Mouse (Mus musculus) CH12.LX (cell line): ENCODE measurements around the gene Kirrel3. TPM values are rescaled to one million over a fixed set of nuclear protein-coding genes. Genes with fewer than 3 reads are reported as not detected.
A peak's percentile ranks its signal among the peaks of the same experiment; 100 is the strongest.

Experiments
- DNase-seq: peaks from one replicate; pipeline ENCODE4 v3.0.0-alpha.2; 2013; ENCODE audit errors: extremely low read depth
- H3K27ac ChIP-seq: 2 replicates; pipeline ENCODE4 v1.5.1; 2012; ENCODE audit warnings: low read depth, mild to moderate bottlenecking, control low read depth, moderate library complexity; ENCODE audit not compliant: insufficient read depth
- H3K27me3 ChIP-seq: replicated peaks from 2 replicates; pipeline ENCODE3; 2012; ENCODE audit warnings: inconsistent platforms
- H3K36me3 ChIP-seq, 2 experiments: replicated peaks in 1 of 2; 2 replicates each; pipeline versions ENCODE3 to v1.6.1; 2012; ENCODE audit warnings: inconsistent platforms in 1 of 2, low read length in 1 of 2, mild to moderate bottlenecking in 1 of 2, mixed read lengths in 1 of 2, moderate library complexity in 1 of 2; ENCODE audit not compliant: control insufficient read depth in 1 of 2, insufficient read depth in 1 of 2
- H3K4me1 ChIP-seq, 2 experiments: 2 replicates each; pipeline ENCODE4 v1.6.1; 2012; ENCODE audit warnings: inconsistent platforms in 1 of 2, moderate library complexity in 1 of 2; ENCODE audit not compliant: insufficient read depth in 2 of 2, control insufficient read depth in 1 of 2
- H3K4me2 ChIP-seq: 2 replicates; pipeline ENCODE4 v1.6.1; 2012; ENCODE audit warnings: low read depth, mild to moderate bottlenecking, control low read depth; ENCODE audit not compliant: poor library complexity, insufficient read depth, severe bottlenecking
- H3K4me3 ChIP-seq, 3 experiments: fragments of 150-350 bp in 1 of 3; sonication (generic) in 1 of 3; replicated peaks in 1 of 3; 2 replicates each; pipeline versions ENCODE3 to v1.5.1; 2011 to 2012; ENCODE audit warnings: low read depth in 2 of 3, low read length in 2 of 3, mild to moderate bottlenecking in 2 of 3, moderate library complexity in 2 of 3, control low read depth in 1 of 3, improper control_type of control experiment in 1 of 3, inconsistent platforms in 1 of 3, mixed read lengths in 1 of 3; ENCODE audit not compliant: poor library complexity in 1 of 3
- H3K79me2 ChIP-seq: replicated peaks from 2 replicates; pipeline ENCODE4 v1.6.1; 2012; ENCODE audit warnings: mild to moderate bottlenecking, moderate library complexity; ENCODE audit not compliant: control insufficient read depth, poor library complexity, insufficient read depth, severe bottlenecking; ENCODE audit errors: extremely low read depth
- H3K9ac ChIP-seq: 2 replicates; pipeline ENCODE4 v1.6.1; 2012; ENCODE audit warnings: low read depth, mild to moderate bottlenecking, control low read depth, moderate library complexity; ENCODE audit not compliant: insufficient read depth
- H3K9me3 ChIP-seq: replicated peaks from 2 replicates; pipeline ENCODE3; 2012; ENCODE audit warnings: low read length, inconsistent platforms, mixed read lengths
- CTCF ChIP-seq, 2 experiments: IDR thresholded peaks in 1 of 2; conservative IDR thresholded peaks in 1 of 2; 2 replicates each; pipeline ENCODE4 v1.5.1; 2011 to 2012; ENCODE audit warnings: low read depth in 2 of 2, low read length in 2 of 2, improper control_type of control experiment in 1 of 2, inconsistent platforms in 1 of 2, mild to moderate bottlenecking in 1 of 2, moderate library complexity in 1 of 2
- E2F4 ChIP-seq: IDR thresholded peaks from 2 replicates; pipeline ENCODE4 v1.6.1; 2011; ENCODE audit warnings: low read depth, low read length, improper control_type of control experiment; ENCODE audit not compliant: insufficient replicate concordance
- ELF1 ChIP-seq: IDR thresholded peaks from 2 replicates; pipeline ENCODE4 v1.6.1; 2014; ENCODE audit warnings: low read depth, mild to moderate bottlenecking, inconsistent platforms, low read length, improper control_type of control experiment
- ETS1 ChIP-seq: conservative IDR thresholded peaks from 2 replicates; pipeline ENCODE4 v1.6.1; 2012; ENCODE audit warnings: low read depth, mild to moderate bottlenecking, inconsistent platforms, low read length, improper control_type of control experiment, moderate library complexity
- KAT2A ChIP-seq: IDR thresholded peaks from 2 replicates; pipeline ENCODE4 v1.6.1; 2012; ENCODE audit warnings: low read length, improper control_type of control experiment, inconsistent platforms; ENCODE audit not compliant: insufficient replicate concordance
- MYC ChIP-seq: IDR thresholded peaks from 2 replicates; pipeline ENCODE4 v1.6.1; 2011; ENCODE audit warnings: low read depth, mild to moderate bottlenecking, improper control_type of control experiment, low read length
- NRF1 ChIP-seq: IDR thresholded peaks from 2 replicates; pipeline ENCODE4 v1.6.1; 2014; ENCODE audit warnings: low read depth, mild to moderate bottlenecking, inconsistent platforms, low read length, improper control_type of control experiment, moderate library complexity
- POLR2A ChIP-seq: IDR thresholded peaks from 2 replicates; pipeline ENCODE4 v1.6.1; 2011; ENCODE audit warnings: low read depth, mild to moderate bottlenecking, improper control_type of control experiment, low read length
- RAD21 ChIP-seq: IDR thresholded peaks from 2 replicates; pipeline ENCODE4 v1.6.1; 2011; ENCODE audit warnings: low read depth, mild to moderate bottlenecking, low read length, improper control_type of control experiment, moderate library complexity
- RCOR1 ChIP-seq: conservative IDR thresholded peaks from 2 replicates; pipeline ENCODE4 v1.6.1; 2012; ENCODE audit warnings: low read depth, mild to moderate bottlenecking, inconsistent platforms, low read length, improper control_type of control experiment
- SIN3A ChIP-seq: IDR thresholded peaks from 2 replicates; pipeline ENCODE4 v1.6.1; 2012; ENCODE audit warnings: low read length, improper control_type of control experiment, inconsistent platforms
- SMC3 ChIP-seq: IDR thresholded peaks from 2 replicates; pipeline ENCODE4 v1.6.1; 2011; ENCODE audit warnings: low read depth, low read length, improper control_type of control experiment
- TBP ChIP-seq: conservative IDR thresholded peaks from 2 replicates; pipeline ENCODE4 v1.6.1; 2011; ENCODE audit warnings: low read depth, low read length, improper control_type of control experiment
- TCF12 ChIP-seq: IDR thresholded peaks from 2 replicates; pipeline ENCODE4 v1.6.1; 2014; ENCODE audit warnings: low read depth, mild to moderate bottlenecking, inconsistent platforms, low read length, improper control_type of control experiment
- UBTF ChIP-seq: IDR thresholded peaks from 2 replicates; pipeline ENCODE4 v1.6.1; 2012; ENCODE audit warnings: low read depth, mild to moderate bottlenecking, inconsistent platforms, low read length, improper control_type of control experiment, moderate library complexity
- USF1 ChIP-seq: IDR thresholded peaks from 2 replicates; pipeline ENCODE4 v1.6.1; 2014; ENCODE audit warnings: low read depth, mild to moderate bottlenecking, inconsistent platforms, low read length, improper control_type of control experiment
- ZC3H11A ChIP-seq: IDR thresholded peaks from 2 replicates; pipeline ENCODE4 v1.6.1; 2012; ENCODE audit warnings: low read depth, mild to moderate bottlenecking, inconsistent platforms, low read length, improper control_type of control experiment
- ZMIZ1 ChIP-seq: IDR thresholded peaks from 2 replicates; pipeline ENCODE4 v1.6.1; 2012; ENCODE audit warnings: low read depth, mild to moderate bottlenecking, inconsistent platforms, low read length, improper control_type of control experiment
- ZNF384 ChIP-seq: IDR thresholded peaks from 2 replicates; pipeline ENCODE4 v1.6.1; 2012; ENCODE audit warnings: low read depth, low read length, improper control_type of control experiment, inconsistent platforms
- dilution Hi-C: fragments of 300-500 bp; cut with MboI; formaldehyde crosslinking; loops from 2 replicates; pipeline ENCODE4 v1.14.3; 2020; ENCODE audit warnings: low sequenced_read_pairs; ENCODE audit not compliant: extremely low pct_unique_long_range_greater_than_20kb, extremely low pct_ligation_motif_present
- in situ Hi-C: fragments of 300-500 bp; cut with MboI; formaldehyde crosslinking; loops from 3 replicates; pipeline ENCODE4 v1.14.3; 2019; ENCODE audit warnings: low sequenced_read_pairs, low pct_ligation_motif_present, low pct_unique_long_range_greater_than_20kb, mixed read lengths
- polyA plus RNA-seq: library from polyadenylated mRNA; unstranded; fragments of >175 nt; gene quantifications from 2 replicates; pipeline ENCODE4 v1.2.1, GENCODE M21; 2012; ENCODE audit warnings: low read depth; ENCODE audit not compliant: insufficient read length
- total RNA-seq, 2 experiments: library from RNA; depleted of rRNA; stranded (reverse); fragments of 300-350 nt in 1 of 2; fragments of >200 nt in 1 of 2; gene quantifications; 2 replicates each; pipeline ENCODE4 v1.2.3; 2012 to 2014

Gene Kirrel3
- total and polyA plus RNA-seq, 3 experiments, result not detected

DNA sequence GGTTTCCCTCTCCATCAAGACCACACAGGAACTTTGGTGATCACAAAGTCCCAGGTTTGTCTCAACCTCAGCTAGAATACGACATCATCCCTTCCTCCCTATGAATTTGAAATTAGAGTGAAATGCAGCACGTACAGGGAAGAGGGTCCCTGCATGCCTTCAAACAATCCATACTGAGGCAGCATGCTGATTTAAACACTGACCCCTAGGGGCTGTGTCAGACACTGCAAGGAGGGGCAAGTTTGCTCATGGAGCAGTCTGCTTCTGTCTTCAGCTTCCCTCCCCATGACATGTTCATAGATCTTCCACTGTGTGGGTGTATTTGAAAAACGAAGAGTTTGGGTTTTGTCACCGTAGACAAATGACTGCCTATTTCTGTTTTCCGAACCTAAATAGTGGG is 362.0 kb downstream of the Kirrel3 start:
- no peak overlapping the region for H3K9ac ChIP-seq
- in situ Hi-C loops (no loop called here), dilution Hi-C loops (no loop called here)
- H3K79me2 ChIP-seq, result no peaks in the 10 kb centered on the region
- no peak overlapping the region for H3K27ac ChIP-seq
- H3K27me3 ChIP-seq, result peaks cover 94% of the 10 kb centered on the region
- H3K4me2 ChIP-seq, result no peak overlapping the region; the same call in 1 of the 2 replicates
- no peaks in the 10 kb centered on the region for H3K4me1 ChIP-seq
- H3K4me3 ChIP-seq, result no peak overlapping the region
- H3K36me3 ChIP-seq, result no peaks in the 10 kb centered on the region
- no peaks in the 10 kb centered on the region for H3K9me3 ChIP-seq
- DNase-seq, result peak; percentile 27
- no peak for TF ChIP-seq RCOR1
- no peak for TF ChIP-seq TCF12
- no peak for TF ChIP-seq ZMIZ1
- TF ChIP-seq ETS1, result no peak
- TF ChIP-seq NRF1, result no peak
- peak; percentile 32 for TF ChIP-seq RAD21
- no peak for TF ChIP-seq ZNF384
- TF ChIP-seq USF1, result no peak
- TF ChIP-seq MYC, result no peak
- no peak for TF ChIP-seq ZC3H11A
- no peak for TF ChIP-seq SMC3
- peak; percentile 68 to 82 for TF ChIP-seq CTCF (conservative IDR thresholded peaks at IDR 0.05 in 1 of 2, IDR thresholded peaks at IDR 0.05 in 1 of 2; ENCODE audit: low read depth in 2 of 2, low read length in 2 of 2)
- no peak for TF ChIP-seq KAT2A

DNA sequence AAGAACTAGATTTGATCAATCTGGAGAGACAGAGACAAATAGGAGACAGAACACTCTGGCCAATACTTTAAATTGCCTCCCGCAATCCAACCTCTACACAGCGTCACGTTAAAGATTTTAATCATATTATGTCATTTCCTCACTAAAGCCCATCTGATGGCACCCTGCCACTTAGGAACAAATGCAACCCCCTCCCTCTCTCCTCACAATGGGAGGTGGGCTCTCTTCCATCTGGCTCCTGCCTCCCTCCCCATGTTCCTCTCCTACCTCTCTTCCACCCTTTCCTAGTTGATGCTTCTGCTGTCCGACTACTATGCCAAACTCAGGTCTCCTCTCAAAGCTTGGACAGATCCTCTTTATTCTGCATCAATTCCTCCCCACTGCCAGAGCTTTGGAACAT is 365.4 kb downstream of the Kirrel3 start:
- TF ChIP-seq ETS1 (no peak), E2F4 (no peak), UBTF (no peak), SMC3 (no peak), TBP (no peak), POLR2A (no peak), SIN3A (no peak), MYC (no peak), ELF1 (no peak)

More for the DNA sequence above, 365.4 kb downstream of the Kirrel3 start:
- Histone ChIP-seq H3K27me3 (peaks cover 84% of the 10 kb centered on the region), H3K36me3 (no peaks in the 10 kb centered on the region), H3K9me3 (no peaks in the 10 kb centered on the region), H3K4me3 (no peak overlapping the region), H3K27ac (no peak overlapping the region), H3K9ac (no peak overlapping the region), H3K4me1 (no peaks in the 10 kb centered on the region), H3K79me2 (no peaks in the 10 kb centered on the region), H3K4me2 (no peak overlapping the region)
- dilution Hi-C loops, result no loop called here
- no peak for DNase-seq
- in situ Hi-C loops, result no loop called here
